Mouse (Mus musculus): Measurements from ENCODE around the gene Tulp1.

Gene Tulp1

GRCm38 (mm10) chr17:28315611-28316160 lies 49.3 kb downstream of the Tulp1 start:
- DNase-seq (ENCODE audit: low spot score in 2 of 2) = no peak

GRCm38 (mm10) chr17:28313880-28314225 lies 51.2 kb downstream of the Tulp1 start:
- no peak for DNase-seq (ENCODE audit: low spot score in 2 of 2)

GRCm38 (mm10) chr17:28313212-28313879 lies 51.7 kb downstream of the Tulp1 start, which contains the start of gene Fance:
Fance (plus strand) TSS chr17:28313519.
- peak; percentile 77 to 93 for DNase-seq (ENCODE audit: low spot score in 2 of 2)

GRCm38 (mm10) chr17:28312232-28313211 lies 52.5 kb downstream of the Tulp1 start:
- DNase-seq (ENCODE audit: low spot score in 2 of 2) = no peak

GRCm38 (mm10) chr17:28311366-28312132 lies 53.5 kb downstream of the Tulp1 start:
- no peak for DNase-seq (ENCODE audit: low spot score in 2 of 2)

- DNase-seq (ENCODE audit: low spot score in 2 of 2) = no peak
Observed at GRCm38 (mm10) chr17:28310831-28311230, 54.2 kb downstream of the Tulp1 start.

GRCm38 (mm10) chr17:28308297-28309195 lies 56.5 kb downstream of the Tulp1 start:
- peak; percentile 83 to 92 for DNase-seq (ENCODE audit: low spot score in 2 of 2)

- DNase-seq (ENCODE audit: low spot score in 2 of 2) = no peak
Observed at GRCm38 (mm10) chr17:28305172-28305571, 59.9 kb downstream of the Tulp1 start.

Data from cerebellum, postnatal 4 days (tissue).